Mouse (Mus musculus): ENCODE measurements around the gene Eml3.

DNA sequence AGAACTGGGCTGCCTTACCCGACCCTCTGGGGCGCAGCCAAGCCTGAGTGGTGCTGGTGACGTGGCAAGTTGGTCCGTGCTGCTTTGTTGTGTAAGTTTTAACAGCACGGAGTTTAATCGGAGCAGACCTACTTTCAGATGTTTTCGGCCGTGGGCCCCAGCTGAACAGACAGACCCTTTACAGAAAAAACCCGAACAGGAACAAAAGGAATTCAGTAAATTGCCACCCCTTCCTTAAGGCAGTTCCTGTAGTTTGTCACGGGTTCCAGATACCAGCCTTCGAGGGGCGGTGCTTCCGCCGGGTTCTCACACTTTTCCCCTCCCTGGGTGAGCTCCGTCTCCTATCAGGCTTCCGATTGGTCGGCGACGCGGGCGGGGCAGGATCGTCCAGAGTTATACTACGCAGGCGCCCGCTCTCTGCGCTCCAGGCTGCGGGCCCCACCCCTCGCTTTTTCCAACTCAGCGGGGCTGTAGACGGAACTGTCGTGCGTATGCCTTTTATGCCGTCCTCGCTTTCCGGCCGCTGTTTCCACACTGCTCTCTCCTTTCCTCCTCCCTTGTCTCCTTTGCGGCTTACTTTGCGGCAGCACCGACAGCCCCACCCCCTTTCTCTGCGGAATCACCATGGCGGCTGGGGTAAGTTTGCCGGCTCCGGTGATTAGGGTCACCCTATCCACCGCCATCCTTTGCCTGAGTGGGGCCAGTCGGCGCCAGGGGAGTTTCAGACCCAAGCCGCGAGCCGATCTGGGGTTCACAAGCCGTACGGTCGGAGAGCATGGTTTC lies 37.4 kb downstream of the Eml3 start, which contains the start of gene Eef1g:
- TF ChIP-seq POLR2A (IDR thresholded peaks at IDR 0.05; ENCODE audit: low read depth, low read length) (peak; percentile 58), CTCF (IDR thresholded peaks at IDR 0.05; ENCODE audit: extremely low read depth, insufficient read depth, insufficient read length, insufficient replicate concordance) (no peak)

Measured in spleen, adult 2 months (tissue).